Mouse (Mus musculus): ENCODE results near the gene Zfp119b. TPM values are rescaled to one million over a fixed set of nuclear protein-coding genes. Genes with fewer than 3 reads are reported as not detected.
A peak's percentile ranks its signal among the peaks of the same experiment; 100 is the strongest.

The Zfp119b gene
- total RNA-seq, 2 experiments from 2014 or later: 4.1 to 4.9 TPM

DNA sequence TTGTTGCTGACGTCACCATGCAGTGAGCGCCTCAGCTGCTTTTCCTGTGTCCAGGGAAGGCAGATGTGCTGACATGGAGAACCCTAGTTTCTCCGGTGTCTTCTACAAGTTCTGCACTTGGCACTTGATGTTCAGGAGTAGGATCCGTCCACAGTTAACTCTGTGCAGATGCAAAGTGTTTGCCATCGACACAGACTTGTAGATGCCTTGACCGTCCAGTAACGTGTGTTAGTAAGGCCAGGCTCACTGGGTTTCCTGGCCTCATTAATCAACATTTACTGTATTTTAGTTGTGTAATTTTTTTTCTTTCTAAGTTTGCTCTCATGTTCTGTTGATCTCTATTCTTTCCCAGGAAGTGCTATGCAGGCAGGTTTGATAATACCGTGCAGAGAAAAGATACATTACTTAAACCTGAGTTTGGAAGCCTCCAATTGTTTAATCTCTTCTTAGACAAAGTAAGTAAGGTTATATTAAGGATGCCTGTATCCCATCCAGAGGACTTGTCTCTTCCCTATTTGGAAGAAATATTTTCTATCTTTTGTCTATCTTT is 56.8 kb downstream of the Zfp119b start:
- peak in 1 of 2 experiments; percentile 39 for DNase-seq (ENCODE audit: low spot score in 2 of 2)

Other genes starting within 250 kb of the Zfp119b start
- gene Pot1b, start 236.9 kb downstream of the Zfp119b start, total RNA-seq (2021): 1 to 10 TPM; 6.3 to 6.9 TPM
- gene Adgre4, start 199.5 kb downstream of the Zfp119b start, total RNA-seq (2021): not detected
- gene Zfp119a, start 70.6 kb downstream of the Zfp119b start, total RNA-seq (2021): 1 to 10 TPM; 7.7 to 9.7 TPM
- gene Zfp959, start 57.4 kb downstream of the Zfp119b start, total RNA-seq (2021): 1 to 10 TPM; 8.1 to 8.2 TPM
- gene Ebi3, start 3.1 kb upstream of the Zfp119b start, total RNA-seq (2021): 1 to 10 TPM; 1.9 TPM
- 10 to 100 TPM; 15.0 to 16.2 TPM for gene Yju2, start 9.6 kb upstream of the Zfp119b start, total RNA-seq (2021)
- 10 to 100 TPM; 38.9 to 44.9 TPM for gene Shd, start 21.0 kb upstream of the Zfp119b start, total RNA-seq (2021)
- gene Fsd1, start 37.0 kb upstream of the Zfp119b start, total RNA-seq (2021): 10 to 100 TPM; 73.1 to 76.4 TPM
- gene Stap2, start 56.1 kb upstream of the Zfp119b start, total RNA-seq (2021): 1 to 10 TPM; 4.0 to 4.3 TPM
- gene Mpnd, start 56.2 kb upstream of the Zfp119b start, total RNA-seq (2021): 100 to 1,000 TPM; 112 to 119 TPM
- gene Sh3gl1, start 87.1 kb upstream of the Zfp119b start, total RNA-seq (2021): 10 to 100 TPM; 64.9 to 67.5 TPM
- 1 to 10 TPM; 3.5 to 5.0 TPM for gene Chaf1a, start 90.9 kb upstream of the Zfp119b start, total RNA-seq (2021)
- gene Ubxn6, start 125.5 kb upstream of the Zfp119b start, total RNA-seq (2021): 10 to 100 TPM; 64.4 to 72.8 TPM
- gene Hdgfl2, start 130.1 kb upstream of the Zfp119b start, total RNA-seq (2021): 100 to 1,000 TPM; 104 to 115 TPM
- gene Plin4, start 160.3 kb upstream of the Zfp119b start, total RNA-seq (2021): 1 to 10 TPM; 1.3 to 2.5 TPM
- 1 to 10 TPM; 1.1 to 1.4 TPM for gene Plin5, start 168.1 kb upstream of the Zfp119b start, total RNA-seq (2021)
- under 1 TPM; 0.62 to 0.81 TPM for gene Lrg1, start 172.5 kb upstream of the Zfp119b start, total RNA-seq (2021)
- gene Sema6b, start 190.8 kb upstream of the Zfp119b start, total RNA-seq (2021): 100 to 1,000 TPM; 140 to 142 TPM
- gene Tnfaip8l1, start 213.0 kb upstream of the Zfp119b start, total RNA-seq (2021): 1 to 10 TPM; 6.2 to 6.6 TPM
- gene Mydgf, start 234.4 kb upstream of the Zfp119b start, total RNA-seq (2021): 10 to 100 TPM; 43.3 to 46.0 TPM

Measured in layer of hippocampus, postnatal 14 days (tissue).